Mouse (Mus musculus) bone marrow, adult 2 months (tissue): ENCODE data around the gene Tulp2. TPM values are rescaled to one million over a fixed set of nuclear protein-coding genes. Genes with fewer than 3 reads are reported as not detected.
A peak's percentile ranks its signal among the peaks of the same experiment; 100 is the strongest.
"Not testable (repeated sequence)": the region's sequence is repeated elsewhere in the genome, so short reads cannot be mapped to it uniquely, and the experiment has no call there.

ENCODE experiments used
- H3K27ac ChIP-seq: fragments of 200-500 bp; 2 replicates; pipeline ENCODE4 v1.5.1; 2012; ENCODE audit warnings: low read depth, mild to moderate bottlenecking, control low read depth, inconsistent platforms, low read length; ENCODE audit not compliant: control insufficient read depth, poor library complexity, insufficient read depth
- H3K4me1 ChIP-seq: fragments of 200-500 bp; 2 replicates; pipeline ENCODE4 v1.6.1; 2011; ENCODE audit warnings: low read length; ENCODE audit not compliant: control insufficient read depth, insufficient read depth
- H3K4me3 ChIP-seq: fragments of 200-500 bp; replicated peaks from 2 replicates; pipeline ENCODE3; 2011; ENCODE audit warnings: mild to moderate bottlenecking, low read depth, low read length, control low read depth; ENCODE audit not compliant: control insufficient read depth
- CTCF ChIP-seq: fragments of 200-500 bp; IDR thresholded peaks from 2 replicates; pipeline ENCODE4 v1.5.1; 2011; ENCODE audit warnings: low read length, control low read depth; ENCODE audit not compliant: control insufficient read depth, insufficient read depth
- POLR2A ChIP-seq: fragments of 200-500 bp; IDR thresholded peaks from 2 replicates; pipeline ENCODE4 v1.6.1; 2011; ENCODE audit warnings: low read depth, mild to moderate bottlenecking, control low read depth, low read length, borderline replicate concordance; ENCODE audit not compliant: control insufficient read depth
- WGBS: fragments of 180-500 bp; shearing (Covaris S2); methylation state at CpG from one replicate; pipeline ENCODE4 v1.1.7; 2018; 5-methylcytosine and 5-hydroxymethylcytosine counted together
- polyA plus RNA-seq: library from polyadenylated mRNA; stranded (reverse); fragments of >200 nt; gene quantifications from 2 replicates; pipeline ENCODE4 v1.2.4, GENCODE M21; 2011; ENCODE audit warnings: low replicate concordance; ENCODE audit not compliant: missing spikeins, insufficient read depth, insufficient read length

Tulp2 gene
- polyA plus RNA-seq, 1 experiment = 1.3 TPM

DNA sequence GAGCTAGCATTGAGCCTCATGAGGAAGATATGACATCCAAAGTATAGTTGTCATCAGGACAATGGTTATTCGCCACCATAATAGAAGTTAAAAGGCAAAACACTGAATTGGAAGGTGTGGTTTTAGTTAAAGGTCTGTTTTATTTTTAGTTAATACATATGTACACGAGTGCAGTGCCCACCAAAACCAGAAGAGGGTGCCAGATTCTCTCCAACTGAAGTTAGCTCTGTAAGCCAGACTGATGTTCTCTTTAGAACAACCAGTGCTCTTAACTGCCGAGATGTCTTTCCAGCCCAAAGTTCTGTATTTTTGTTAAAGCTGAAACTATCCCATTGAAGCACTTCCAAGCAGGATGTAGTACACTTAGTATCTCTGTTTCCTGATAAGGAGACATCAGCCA, 10.8 kb upstream of the Tulp2 start:
- 5% methylated on average over 3 of the region's 3 CpGs for WGBS
- TF ChIP-seq POLR2A = no peak
- TF ChIP-seq CTCF = no peak
- Histone ChIP-seq H3K4me3 (no peak overlapping the region), H3K4me1 (no peaks in the 10 kb centered on the region), H3K27ac (no peak overlapping the region)

DNA sequence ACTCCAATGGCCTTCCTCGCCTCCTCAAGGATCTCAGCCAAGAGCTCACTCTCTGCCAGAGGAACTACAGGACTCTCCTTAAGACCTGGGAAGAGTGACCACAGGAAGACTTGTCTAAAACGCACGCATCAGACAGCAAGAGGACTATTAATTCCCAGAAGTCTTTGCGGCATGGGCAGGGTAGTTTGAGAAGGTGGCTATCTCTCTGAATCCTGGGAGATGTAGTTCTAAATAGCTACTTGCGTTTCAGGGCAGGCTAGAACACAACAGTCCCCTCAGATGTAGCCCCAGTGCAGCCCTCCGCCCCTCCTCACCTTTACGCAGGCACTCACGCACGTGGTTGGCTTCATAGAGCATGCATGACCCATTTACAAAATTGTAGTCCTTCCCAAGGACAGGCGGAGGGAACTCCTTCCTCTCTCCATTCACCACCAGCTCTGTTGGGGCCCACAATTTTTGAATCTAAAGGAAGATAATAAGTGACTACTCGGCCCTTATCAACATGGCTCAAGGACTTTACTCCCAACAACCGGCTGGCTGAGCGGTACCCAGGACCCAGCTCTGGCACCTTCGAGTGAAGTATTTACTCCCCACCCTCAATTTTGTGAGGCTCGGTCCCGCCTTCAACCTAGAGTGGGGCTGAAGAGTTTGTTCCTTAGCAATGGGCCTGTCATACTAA, 6.2 kb upstream of the Tulp2 start:
- Histone ChIP-seq H3K27ac (no peak overlapping the region), H3K4me1 (no peaks in the 10 kb centered on the region), H3K4me3 (no peak overlapping the region)
- WGBS = 79% methylated on average over 16 of the region's 16 CpGs
- no peak for TF ChIP-seq CTCF
- no peak for TF ChIP-seq POLR2A

DNA sequence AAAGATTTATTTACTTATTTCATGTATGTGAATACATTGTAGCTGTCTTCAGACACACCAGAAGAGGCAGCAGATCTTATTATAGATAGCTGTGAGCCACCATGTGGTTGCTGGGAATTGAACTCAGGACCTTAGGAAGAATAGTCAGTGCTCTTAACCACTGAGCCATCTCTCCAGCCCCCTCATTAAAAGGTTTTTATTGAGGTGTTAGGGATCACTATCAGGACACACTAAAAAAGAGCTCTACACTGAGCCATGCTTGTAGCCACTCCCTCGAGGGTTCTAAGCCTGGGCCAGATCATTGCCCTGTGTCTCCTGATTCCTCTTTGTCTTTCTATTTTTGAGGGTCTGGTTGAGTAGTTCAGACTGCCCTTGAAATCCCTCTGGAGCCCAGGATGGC, 5.2 kb upstream of the Tulp2 start:
- TF ChIP-seq POLR2A (no peak), CTCF (no peak)
- no peaks in the 10 kb centered on the region for H3K4me1 ChIP-seq
- 44% methylated on average over 1 of the region's 1 CpGs for WGBS
- H3K27ac ChIP-seq = no peak overlapping the region
- H3K4me3 ChIP-seq = no peak overlapping the region

DNA sequence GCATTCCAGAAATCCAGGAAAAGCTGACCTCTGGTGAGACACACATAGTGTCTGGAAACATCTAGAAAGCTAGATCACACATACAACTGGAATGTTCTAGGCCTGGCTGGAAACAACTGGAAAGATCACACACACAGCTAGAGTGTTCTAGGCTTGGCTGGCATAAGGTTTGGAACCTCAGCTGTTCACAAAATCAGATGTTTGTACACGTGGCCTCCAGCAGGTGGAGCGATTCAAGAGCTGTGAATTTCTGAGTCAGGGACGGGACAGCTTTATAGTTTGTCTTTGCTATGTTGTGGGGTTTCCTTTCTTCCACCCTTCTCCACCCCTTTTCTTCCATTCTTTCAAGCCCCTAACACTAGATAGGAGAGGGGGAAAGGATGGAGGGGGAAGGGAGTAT, 4.7 kb upstream of the Tulp2 start:
- 14% methylated on average over 3 of the region's 3 CpGs for WGBS
- no peak overlapping the region for H3K27ac ChIP-seq
- H3K4me3 ChIP-seq = no peak overlapping the region
- TF ChIP-seq CTCF (peak; percentile 63), POLR2A (no peak)
- no peaks in the 10 kb centered on the region for H3K4me1 ChIP-seq

DNA sequence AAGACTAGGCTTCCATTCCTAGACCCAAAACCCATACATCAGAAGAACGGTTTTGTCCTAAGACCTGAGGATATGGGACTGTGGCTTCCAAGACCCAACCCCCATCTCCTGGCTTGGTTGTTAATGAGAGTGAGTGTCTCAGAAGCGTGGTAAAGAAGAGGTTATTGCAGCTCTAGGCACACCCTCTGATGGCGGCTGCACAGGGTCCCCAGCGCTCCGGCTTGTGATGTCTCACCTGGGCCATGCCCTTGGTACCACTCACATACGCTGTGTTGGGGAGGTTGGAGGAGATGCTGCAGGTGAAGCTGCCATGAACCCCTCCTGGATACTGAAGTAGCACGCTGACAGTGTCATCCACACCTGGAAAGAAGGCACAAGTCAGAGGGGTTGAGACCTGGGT, 2.9 kb upstream of the Tulp2 start:
- H3K4me1 ChIP-seq = no peaks in the 10 kb centered on the region
- no peak overlapping the region for H3K4me3 ChIP-seq
- H3K27ac ChIP-seq = no peak overlapping the region
- WGBS = 89% methylated on average over 7 of the region's 7 CpGs
- TF ChIP-seq CTCF = no peak

DNA sequence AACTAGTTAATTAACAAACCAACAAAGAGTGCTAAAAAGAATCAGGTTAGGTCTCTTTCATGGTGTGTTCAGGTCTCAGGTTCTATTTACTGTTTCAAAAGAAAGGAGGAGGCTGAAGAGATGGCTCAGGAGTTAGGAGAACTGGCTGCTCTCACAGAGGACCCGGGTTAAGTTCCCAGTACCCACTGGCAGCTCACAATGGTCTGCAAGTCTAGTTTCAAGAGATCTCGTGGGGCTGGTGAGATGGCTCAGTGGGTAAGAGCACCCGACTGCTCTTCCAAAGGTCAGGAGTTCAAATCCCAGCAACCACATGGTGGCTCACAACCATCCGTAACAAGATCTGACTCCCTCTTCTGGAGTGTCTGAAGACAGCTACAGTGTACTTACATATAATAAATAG, 1.4 kb upstream of the Tulp2 start:
- H3K27ac ChIP-seq, H3K4me1 ChIP-seq, H3K4me3 ChIP-seq: not testable (repeated sequence)
- WGBS = 81% methylated on average over 4 of the region's 4 CpGs

DNA sequence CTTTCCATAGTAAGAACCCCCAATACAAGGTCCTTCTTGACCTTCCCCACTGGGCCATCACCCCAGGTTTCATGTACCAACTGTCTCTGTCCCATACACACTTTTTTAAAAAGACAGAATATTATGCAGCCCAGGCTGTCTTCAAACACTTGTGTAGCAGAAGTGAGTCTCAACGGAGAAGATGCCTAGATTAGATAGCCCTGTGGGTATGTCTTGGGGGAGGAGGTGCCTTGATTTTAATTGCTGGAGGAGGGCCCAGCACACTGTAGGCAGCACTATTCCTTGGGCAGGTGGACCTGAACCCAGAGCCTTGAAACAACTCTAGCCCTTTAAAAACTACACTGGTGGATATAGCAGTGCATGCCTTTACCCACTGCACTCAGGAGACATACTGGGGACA, 489 bp downstream of the Tulp2 start:
- H3K4me1 ChIP-seq = no peaks in the 10 kb centered on the region; the same call in 1 of the 2 replicates
- TF ChIP-seq POLR2A (no peak), CTCF (no peak)
- WGBS = 73% methylated on average over 1 of the region's 1 CpGs
- no peak overlapping the region for H3K27ac ChIP-seq
- no peak overlapping the region for H3K4me3 ChIP-seq

DNA sequence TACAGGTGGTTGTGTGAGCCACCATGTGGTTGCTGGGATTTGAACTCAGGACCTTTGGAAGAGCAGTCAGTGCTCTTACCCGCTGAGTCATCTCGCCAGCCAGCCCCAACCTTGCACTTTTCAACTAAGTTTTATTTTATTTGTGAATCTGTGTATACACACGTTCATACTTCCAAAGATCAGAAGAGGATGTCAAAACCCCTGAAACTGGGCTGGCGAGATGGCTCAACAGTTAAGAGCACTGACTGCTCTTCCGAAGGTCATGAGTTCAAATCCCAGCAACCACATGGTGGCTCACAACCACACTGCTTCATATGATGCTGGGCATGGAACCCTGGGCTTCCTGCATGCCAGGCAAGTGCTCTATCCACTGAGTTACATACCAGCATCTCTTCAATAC, 3.3 kb downstream of the Tulp2 start:
- not testable (repeated sequence) for H3K4me3 ChIP-seq, H3K4me1 ChIP-seq, H3K27ac ChIP-seq
- WGBS = 77% methylated on average over 5 of the region's 5 CpGs

DNA sequence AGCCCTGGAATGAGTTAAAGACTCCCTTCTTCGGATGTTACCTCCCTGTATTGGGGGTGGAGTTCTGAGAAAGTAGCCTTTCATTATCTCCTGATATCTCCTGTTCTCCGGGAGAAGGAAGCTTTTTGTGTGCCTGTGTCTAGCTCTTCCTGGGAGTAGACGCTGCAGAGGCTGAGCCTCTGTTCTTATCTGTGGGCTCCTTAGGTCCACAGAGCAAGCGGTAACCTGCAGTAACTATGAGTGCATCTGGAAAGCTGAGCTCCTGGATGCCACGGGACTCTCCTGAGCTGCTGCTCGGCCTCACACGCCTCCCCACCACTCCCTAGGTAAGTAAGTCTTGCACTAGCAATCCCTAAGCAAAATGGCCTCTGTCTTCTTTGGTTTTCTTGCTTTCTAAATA, 4.5 kb downstream of the Tulp2 start:
- no peak overlapping the region for H3K4me3 ChIP-seq
- no peaks in the 10 kb centered on the region; the same call in 1 of the 2 replicates for H3K4me1 ChIP-seq
- TF ChIP-seq CTCF = no peak
- TF ChIP-seq POLR2A = no peak
- H3K27ac ChIP-seq = no peak overlapping the region
- 77% methylated on average over 7 of the region's 7 CpGs for WGBS
